Mouse (Mus musculus): ENCODE results near the gene Synj1. TPM values are rescaled to one million over a fixed set of nuclear protein-coding genes. Genes with fewer than 3 reads are reported as not detected.

The Synj1 gene
- polyA plus RNA-seq, 1 experiment from 2014 or later, result 10.5 TPM

GRCm38 (mm10) chr16:90971004-90971403 lies 40.1 kb downstream of the Synj1 start:
- no peak overlapping the region for H3K9ac ChIP-seq
- H3K4me3 ChIP-seq, result no peak overlapping the region
- no peaks in the 10 kb centered on the region for H3K27me3 ChIP-seq
- WGBS, result 82% methylated on average over 6 of the region's 6 CpGs
- H3K4me2 ChIP-seq, result no peak overlapping the region
- H3K4me1 ChIP-seq, result no peaks in the 10 kb centered on the region
- ATAC-seq (ENCODE audit: insufficient number of reproducible peaks, insufficient read depth, low FRiP score, low TSS enrichment, low read depth), result no peak
- H3K9me3 ChIP-seq, result no peaks in the 10 kb centered on the region
- no peak overlapping the region for H3K27ac ChIP-seq
- peaks cover 22% of the 10 kb centered on the region for H3K36me3 ChIP-seq

- H3K9ac ChIP-seq, result no peak overlapping the region
- H3K27me3 ChIP-seq, result no peaks in the 10 kb centered on the region
- H3K4me1 ChIP-seq, result no peaks in the 10 kb centered on the region
- peaks cover 33% of the 10 kb centered on the region for H3K36me3 ChIP-seq
- no peak for ATAC-seq (ENCODE audit: insufficient number of reproducible peaks, insufficient read depth, low FRiP score, low TSS enrichment, low read depth)
- H3K4me3 ChIP-seq, result no peak overlapping the region
- no peak overlapping the region for H3K4me2 ChIP-seq
- no peak overlapping the region for H3K27ac ChIP-seq
- no peaks in the 10 kb centered on the region for H3K9me3 ChIP-seq
- WGBS, result 82% methylated on average over 4 of the region's 4 CpGs
Measured at GRCm38 (mm10) chr16:90966241-90966640, 44.9 kb downstream of the Synj1 start.

- no peaks in the 10 kb centered on the region for H3K4me1 ChIP-seq
- no peak overlapping the region for H3K9ac ChIP-seq
- H3K27ac ChIP-seq, result no peak overlapping the region
- ATAC-seq (ENCODE audit: insufficient number of reproducible peaks, insufficient read depth, low FRiP score, low TSS enrichment, low read depth), result no peak
- 88% methylated on average over 10 of the region's 10 CpGs for WGBS
- H3K4me3 ChIP-seq, result no peak overlapping the region
- peaks cover 34% of the 10 kb centered on the region for H3K36me3 ChIP-seq
- no peak overlapping the region for H3K4me2 ChIP-seq
- H3K9me3 ChIP-seq, result no peaks in the 10 kb centered on the region
- no peaks in the 10 kb centered on the region for H3K27me3 ChIP-seq
Measured at GRCm38 (mm10) chr16:90964302-90964701, 46.8 kb downstream of the Synj1 start.

- Histone ChIP-seq H3K9me3 (no peaks in the 10 kb centered on the region), H3K4me2 (no peak overlapping the region), H3K36me3 (peaks cover 29% of the 10 kb centered on the region), H3K4me3 (no peak overlapping the region), H3K9ac (no peak overlapping the region), H3K4me1 (no peaks in the 10 kb centered on the region), H3K27ac (no peak overlapping the region), H3K27me3 (no peaks in the 10 kb centered on the region)
- WGBS, result 84% methylated on average over 10 of the region's 10 CpGs
- ATAC-seq (ENCODE audit: insufficient number of reproducible peaks, insufficient read depth, low FRiP score, low TSS enrichment, low read depth), result no peak
Measured at GRCm38 (mm10) chr16:90963866-90964265, 47.2 kb downstream of the Synj1 start.

- H3K36me3 ChIP-seq, result peaks cover 29% of the 10 kb centered on the region
- 88% methylated on average over 4 of the region's 4 CpGs for WGBS
- no peaks in the 10 kb centered on the region for H3K27me3 ChIP-seq
- no peaks in the 10 kb centered on the region for H3K4me1 ChIP-seq
- no peaks in the 10 kb centered on the region for H3K9me3 ChIP-seq
- ATAC-seq (ENCODE audit: insufficient number of reproducible peaks, insufficient read depth, low FRiP score, low TSS enrichment, low read depth), result no peak
- H3K27ac ChIP-seq, result no peak overlapping the region
- no peak overlapping the region for H3K4me3 ChIP-seq
- H3K4me2 ChIP-seq, result no peak overlapping the region
- no peak overlapping the region for H3K9ac ChIP-seq
Measured at GRCm38 (mm10) chr16:90963231-90963630, 47.9 kb downstream of the Synj1 start.

GRCm38 (mm10) chr16:90958301-90959085 lies 52.6 kb downstream of the Synj1 start:
- H3K4me1 ChIP-seq, result no peaks in the 10 kb centered on the region
- no peak overlapping the region for H3K27ac ChIP-seq
- H3K4me2 ChIP-seq, result no peak overlapping the region
- WGBS, result 76% methylated on average over 5 of the region's 5 CpGs
- peaks cover 17% of the 10 kb centered on the region for H3K36me3 ChIP-seq
- H3K9ac ChIP-seq, result no peak overlapping the region
- H3K9me3 ChIP-seq, result no peaks in the 10 kb centered on the region
- no peak for ATAC-seq (ENCODE audit: insufficient number of reproducible peaks, insufficient read depth, low FRiP score, low TSS enrichment, low read depth)
- H3K27me3 ChIP-seq, result no peaks in the 10 kb centered on the region
- H3K4me3 ChIP-seq, result no peak overlapping the region

- H3K4me3 ChIP-seq, result no peak overlapping the region
- H3K9ac ChIP-seq, result no peak overlapping the region
- H3K27me3 ChIP-seq, result no peaks in the 10 kb centered on the region
- WGBS, result 63% methylated on average over 6 of the region's 6 CpGs
- no peaks in the 10 kb centered on the region for H3K4me1 ChIP-seq
- ATAC-seq (ENCODE audit: insufficient number of reproducible peaks, insufficient read depth, low FRiP score, low TSS enrichment, low read depth), result no peak
- H3K4me2 ChIP-seq, result no peak overlapping the region
- peaks cover 26% of the 10 kb centered on the region for H3K36me3 ChIP-seq
- H3K9me3 ChIP-seq, result no peaks in the 10 kb centered on the region
- no peak overlapping the region for H3K27ac ChIP-seq
Measured at GRCm38 (mm10) chr16:90955494-90955893, 55.6 kb downstream of the Synj1 start.

GRCm38 (mm10) chr16:90953770-90954169 lies 57.3 kb downstream of the Synj1 start:
- no peaks in the 10 kb centered on the region for H3K9me3 ChIP-seq
- H3K27ac ChIP-seq, result no peak overlapping the region
- H3K9ac ChIP-seq, result no peak overlapping the region
- no peak overlapping the region for H3K4me3 ChIP-seq
- H3K36me3 ChIP-seq, result peaks cover 26% of the 10 kb centered on the region
- H3K4me1 ChIP-seq, result no peaks in the 10 kb centered on the region
- H3K27me3 ChIP-seq, result no peaks in the 10 kb centered on the region
- 92% methylated on average over 6 of the region's 6 CpGs for WGBS
- H3K4me2 ChIP-seq, result no peak overlapping the region
- no peak for ATAC-seq (ENCODE audit: insufficient number of reproducible peaks, insufficient read depth, low FRiP score, low TSS enrichment, low read depth)

GRCm38 (mm10) chr16:90953147-90953546 lies 58.0 kb downstream of the Synj1 start:
- no peak overlapping the region for H3K9ac ChIP-seq
- no peaks in the 10 kb centered on the region for H3K27me3 ChIP-seq
- no peak overlapping the region for H3K4me2 ChIP-seq
- no peak overlapping the region for H3K27ac ChIP-seq
- H3K36me3 ChIP-seq, result peaks cover 26% of the 10 kb centered on the region
- whole genome bisulfite sequencing, result 87% methylated on average over 9 of the region's 9 CpGs
- H3K9me3 ChIP-seq, result no peaks in the 10 kb centered on the region
- H3K4me1 ChIP-seq, result no peaks in the 10 kb centered on the region
- no peak for ATAC-seq (ENCODE audit: insufficient number of reproducible peaks, insufficient read depth, low FRiP score, low TSS enrichment, low read depth)
- no peak overlapping the region for H3K4me3 ChIP-seq

GRCm38 (mm10) chr16:90950354-90950963 lies 60.6 kb downstream of the Synj1 start:
- no peak for ATAC-seq (ENCODE audit: insufficient number of reproducible peaks, insufficient read depth, low FRiP score, low TSS enrichment, low read depth)
- no peaks in the 10 kb centered on the region for H3K27me3 ChIP-seq
- no peak overlapping the region for H3K4me2 ChIP-seq
- no peak overlapping the region for H3K27ac ChIP-seq
- no peaks in the 10 kb centered on the region for H3K4me1 ChIP-seq
- H3K9me3 ChIP-seq, result no peaks in the 10 kb centered on the region
- H3K4me3 ChIP-seq, result no peak overlapping the region
- 61% methylated on average over 17 of the region's 17 CpGs for WGBS
- H3K9ac ChIP-seq, result no peak overlapping the region
- peaks cover 19% of the 10 kb centered on the region for H3K36me3 ChIP-seq

- Histone ChIP-seq H3K36me3 (peaks cover 35% of the 10 kb centered on the region), H3K4me1 (no peaks in the 10 kb centered on the region), H3K9me3 (no peaks in the 10 kb centered on the region), H3K9ac (no peak overlapping the region), H3K4me3 (no peak overlapping the region), H3K27ac (no peak overlapping the region), H3K27me3 (no peaks in the 10 kb centered on the region), H3K4me2 (no peak overlapping the region)
- WGBS, result 85% methylated on average over 8 of the region's 8 CpGs
- no peak for ATAC-seq (ENCODE audit: insufficient number of reproducible peaks, insufficient read depth, low FRiP score, low TSS enrichment, low read depth)
Measured at GRCm38 (mm10) chr16:90946977-90947376, 64.1 kb downstream of the Synj1 start.

- peaks cover 27% of the 10 kb centered on the region for H3K36me3 ChIP-seq
- ATAC-seq (ENCODE audit: insufficient number of reproducible peaks, insufficient read depth, low FRiP score, low TSS enrichment, low read depth), result no peak
- H3K27ac ChIP-seq, result no peak overlapping the region
- 92% methylated on average over 7 of the region's 7 CpGs for WGBS
- H3K4me2 ChIP-seq, result no peak overlapping the region
- H3K27me3 ChIP-seq, result no peaks in the 10 kb centered on the region
- no peak overlapping the region for H3K9ac ChIP-seq
- no peak overlapping the region for H3K4me3 ChIP-seq
- H3K4me1 ChIP-seq, result no peaks in the 10 kb centered on the region
- H3K9me3 ChIP-seq, result no peaks in the 10 kb centered on the region
Measured at GRCm38 (mm10) chr16:90941246-90941645, 69.9 kb downstream of the Synj1 start.
